Mouse (Mus musculus) G1E (cell line): ENCODE results near the gene Ankrd34c.

Experiments used
- CTCF ChIP-seq: IDR thresholded peaks from 2 replicates; pipeline ENCODE4 v1.5.1; 2012; ENCODE audit warnings: low read depth, low read length, inconsistent platforms, mixed read lengths
- GATA1 ChIP-seq: IDR thresholded peaks from 2 replicates; pipeline ENCODE4 v1.6.1; 2012; ENCODE audit warnings: borderline replicate concordance, low read length, inconsistent platforms, mixed read lengths
- POLR2AphosphoS5 ChIP-seq: IDR thresholded peaks from 2 replicates; pipeline ENCODE4 v1.6.1; 2012; ENCODE audit warnings: low read depth, low read length, inconsistent platforms; ENCODE audit not compliant: insufficient replicate concordance
- TAL1 ChIP-seq: conservative IDR thresholded peaks from 2 replicates; pipeline ENCODE4 v1.6.1; 2012; ENCODE audit warnings: low read depth, low read length, inconsistent platforms, mixed read lengths

DNA sequence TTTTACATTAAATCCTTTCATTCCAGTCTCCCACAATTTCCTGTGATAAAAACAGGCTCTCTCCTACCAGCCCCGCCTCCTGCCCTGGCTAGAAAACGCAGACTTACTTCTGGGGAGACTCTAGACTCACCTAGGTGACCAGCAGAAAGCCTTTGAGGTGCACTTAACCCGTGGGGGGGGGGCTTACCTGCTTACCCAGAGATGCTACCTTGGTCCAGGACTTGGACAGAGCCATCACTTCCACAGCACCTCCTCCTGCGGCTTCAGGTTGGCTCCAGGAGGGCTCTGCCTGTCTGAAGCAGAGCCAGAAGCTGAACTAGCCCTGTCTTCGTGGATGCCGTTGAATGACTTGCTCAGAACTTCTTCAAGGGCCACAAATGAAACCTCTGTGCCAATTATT is 387 bp downstream of the Ankrd34c start:
- TF ChIP-seq GATA1 (no peak), CTCF (no peak), POLR2AphosphoS5 (no peak), TAL1 (no peak)
